Mouse (Mus musculus) heart, postnatal 0 days (tissue): Measurements from ENCODE around the gene Smtnl2. TPM values are rescaled to one million over a fixed set of nuclear protein-coding genes. Genes with fewer than 3 reads are reported as not detected.

Experiments used
- ATAC-seq: fragments of 200-750 bp; cut with Nextera tagmentation; 2 replicates; pipeline ENCODE4 v1.8.0; 2017; ENCODE audit warnings: low read depth, moderate number of reproducible peaks, moderate library complexity; ENCODE audit not compliant: insufficient read depth
- DNase-seq: peaks from one replicate; pipeline ENCODE4 v3.0.0-alpha.2; 2016; ENCODE audit warnings: low spot score
- H3K27ac ChIP-seq: fragments of 300-500 bp; sonication (generic); 2 replicates; pipeline ENCODE4 v1.5.1; 2014; ENCODE audit warnings: low read depth, mild to moderate bottlenecking
- H3K27me3 ChIP-seq: fragments of 300-500 bp; sonication (generic); 2 replicates; pipeline ENCODE4 v1.6.1; 2014; ENCODE audit warnings: low read length, mixed read lengths; ENCODE audit not compliant: control insufficient read depth, insufficient read depth
- H3K36me3 ChIP-seq: fragments of 300-500 bp; sonication (generic); replicated peaks from 2 replicates; pipeline ENCODE4 v1.6.1; 2014; ENCODE audit warnings: low read length, mixed read lengths; ENCODE audit not compliant: control insufficient read depth, insufficient read depth
- H3K4me1 ChIP-seq: fragments of 300-500 bp; sonication (generic); 2 replicates; pipeline ENCODE4 v1.6.1; 2014; ENCODE audit warnings: antibody characterized with exemption; ENCODE audit not compliant: control insufficient read depth, insufficient read depth
- H3K4me2 ChIP-seq: fragments of 300-500 bp; sonication (generic); 2 replicates; pipeline ENCODE4 v1.6.1; 2014; ENCODE audit warnings: low read depth, mild to moderate bottlenecking, low read length, moderate library complexity
- H3K4me3 ChIP-seq: fragments of 300-500 bp; sonication (generic); 2 replicates; pipeline ENCODE4 v1.5.1; 2014; ENCODE audit warnings: low read depth, low read length
- H3K9ac ChIP-seq: fragments of 300-500 bp; sonication (generic); replicated peaks from 2 replicates; pipeline ENCODE4 v1.6.1; 2014; ENCODE audit warnings: low read depth, low read length, mixed read lengths
- H3K9me3 ChIP-seq: fragments of 300-500 bp; sonication (generic); replicated peaks from 2 replicates; pipeline ENCODE4 v1.6.1; 2016; ENCODE audit warnings: low read length; ENCODE audit not compliant: control insufficient read depth
- CTCF ChIP-seq: IDR thresholded peaks from 2 replicates; pipeline ENCODE4 v1.5.1; 2016; ENCODE audit warnings: antibody characterized with exemption, control low read depth, low read depth
- EP300 ChIP-seq: IDR thresholded peaks from 2 replicates; pipeline ENCODE4 v1.6.1; 2016; ENCODE audit warnings: antibody characterized with exemption, low read depth
- WGBS: fragments of 180-500 bp; shearing (Covaris S2); extraction: QIAGEN DNeasy Blood & Tissue Kit; methylation state at CpG from one replicate; pipeline ENCODE4 v1.1.7; 2014; 5-methylcytosine and 5-hydroxymethylcytosine counted together
- polyA plus RNA-seq: library from polyadenylated mRNA; unstranded; fragments of >200 nt; fragmentation: Nextera tagmentation; extraction: Ambion mirVana; gene quantifications from 2 replicates; pipeline ENCODE4 v1.2.1, GENCODE M21; 2015
- total RNA-seq: library from RNA; depleted of rRNA; stranded (reverse); fragments of >200 nt; gene quantifications from 2 replicates; pipeline ENCODE4 v1.2.3, GENCODE M21; 2014; ENCODE audit warnings: low replicate concordance

Smtnl2 gene
- total and polyA plus RNA-seq, 2 experiments from 2014 or later: 72.9 to 88.5 TPM

GRCm38 (mm10) chr11:72402969-72403368 is 8.5 kb downstream of the Smtnl2 start:
- ATAC-seq (no peak), DNase-seq (no peak)
- Histone ChIP-seq H3K27me3 (no peaks in the 10 kb centered on the region), H3K9me3 (no peaks in the 10 kb centered on the region), H3K4me2 (no peak overlapping the region), H3K4me1 (peaks cover 34% of the 10 kb centered on the region), H3K4me3 (no peak overlapping the region), H3K9ac (no peak overlapping the region), H3K36me3 (peaks cover 42% of the 10 kb centered on the region), H3K27ac (no peak overlapping the region)
- 86% methylated on average over 12 of the region's 12 CpGs for WGBS
- no peak for TF ChIP-seq CTCF
- TF ChIP-seq EP300: no peak

- H3K36me3 ChIP-seq: peaks cover 42% of the 10 kb centered on the region
- H3K27me3 ChIP-seq: no peaks in the 10 kb centered on the region
- peaks cover 34% of the 10 kb centered on the region for H3K4me1 ChIP-seq
- TF ChIP-seq CTCF (no peak), EP300 (no peak)
- H3K4me2 ChIP-seq: no peak overlapping the region
- no peaks in the 10 kb centered on the region for H3K9me3 ChIP-seq
- ATAC-seq (peak; percentile 22; the same call in 1 of the 2 replicates), DNase-seq (peak; percentile 30)
- 32% methylated on average over 5 of the region's 5 CpGs for WGBS
- H3K4me3 ChIP-seq: no peak overlapping the region
- peak overlapping the region; percentile 61 for H3K27ac ChIP-seq
- H3K9ac ChIP-seq: 0 out of 2 replicates have a peak overlapping the region, but pooled peaks have one; percentile 13
These were observed 9.5 kb downstream of the Smtnl2 start for GRCm38 (mm10) chr11:72402017-72402416.

- H3K36me3 ChIP-seq: peaks cover 42% of the 10 kb centered on the region
- H3K4me2 ChIP-seq: no peak overlapping the region
- 91% methylated on average over 12 of the region's 12 CpGs for WGBS
- DNase-seq (no peak), ATAC-seq (no peak)
- H3K4me1 ChIP-seq: peaks cover 34% of the 10 kb centered on the region
- H3K9ac ChIP-seq: no peak overlapping the region
- H3K4me3 ChIP-seq: no peak overlapping the region
- H3K9me3 ChIP-seq: no peaks in the 10 kb centered on the region
- no peak overlapping the region for H3K27ac ChIP-seq
- no peak for TF ChIP-seq EP300
- TF ChIP-seq CTCF: no peak
- H3K27me3 ChIP-seq: no peaks in the 10 kb centered on the region
These were observed 10.4 kb downstream of the Smtnl2 start for GRCm38 (mm10) chr11:72401068-72401467.

- TF ChIP-seq CTCF (no peak), EP300 (no peak; the same call in 1 of the 2 replicates)
- Histone ChIP-seq H3K36me3 (peaks cover 40% of the 10 kb centered on the region), H3K9me3 (no peaks in the 10 kb centered on the region), H3K4me1 (peaks cover 48% of the 10 kb centered on the region), H3K27me3 (no peaks in the 10 kb centered on the region), H3K4me3 (no peak overlapping the region), H3K27ac (peak overlapping the region; percentile 79), H3K9ac (no peak overlapping the region), H3K4me2 (no peak overlapping the region)
- DNase-seq: no peak
- no peak for ATAC-seq
- 81% methylated on average over 8 of the region's 8 CpGs for WGBS
These were observed 13.5 kb downstream of the Smtnl2 start for GRCm38 (mm10) chr11:72397811-72398525.

- peaks cover 32% of the 10 kb centered on the region for H3K36me3 ChIP-seq
- peak overlapping the region; percentile 4; the same call in 1 of the 2 replicates for H3K4me2 ChIP-seq
- H3K4me3 ChIP-seq: no peak overlapping the region
- DNase-seq (peak; percentile 85), ATAC-seq (peak; percentile 73)
- no peaks in the 10 kb centered on the region for H3K9me3 ChIP-seq
- H3K27me3 ChIP-seq: no peaks in the 10 kb centered on the region
- H3K9ac ChIP-seq: no peak overlapping the region
- peaks cover 40% of the 10 kb centered on the region for H3K4me1 ChIP-seq
- no peak; the same call in 1 of the 2 replicates for TF ChIP-seq EP300
- TF ChIP-seq CTCF: no peak
- peak overlapping the region; percentile 79 for H3K27ac ChIP-seq
- 13% methylated on average over 10 of the region's 10 CpGs for WGBS
These were observed 14.4 kb downstream of the Smtnl2 start for GRCm38 (mm10) chr11:72397072-72397471.

- WGBS: 36% methylated on average over 7 of the region's 7 CpGs
- H3K4me3 ChIP-seq: no peak overlapping the region
- DNase-seq: peak; percentile 60
- H3K27ac ChIP-seq: peak overlapping the region; percentile 79
- no peaks in the 10 kb centered on the region for H3K27me3 ChIP-seq
- H3K4me2 ChIP-seq: peak overlapping the region; percentile 4; the same call in 1 of the 2 replicates
- H3K9ac ChIP-seq: no peak overlapping the region
- peaks cover 33% of the 10 kb centered on the region for H3K36me3 ChIP-seq
- no peak for TF ChIP-seq CTCF
- no peak for TF ChIP-seq EP300
- H3K9me3 ChIP-seq: no peaks in the 10 kb centered on the region
- ATAC-seq: peak; percentile 47
- H3K4me1 ChIP-seq: peaks cover 40% of the 10 kb centered on the region
These were observed 14.9 kb downstream of the Smtnl2 start for GRCm38 (mm10) chr11:72396621-72397020.
